Mouse (Mus musculus) kidney, adult 2 months (tissue): ENCODE measurements at regions not wholly inside any gene's neighbourhood (a gene's known extent, or its start where the extent isn't known, plus 50 kb on each side); places are given as distances from the start of the nearest gene placed in this dataset.
A peak's percentile ranks its signal among the peaks of the same experiment; 100 is the strongest.

ENCODE experiments used
- DNase-seq: peaks from one replicate; pipeline ENCODE4 v3.0.0; 2021
- H3K27ac ChIP-seq: fragments of 200-500 bp; 2 replicates; pipeline ENCODE4 v1.5.1; 2012; ENCODE audit warnings: low read depth, low read length, control low read depth, inconsistent platforms; ENCODE audit not compliant: insufficient read depth
- H3K27me3 ChIP-seq: fragments of 200-500 bp; replicated peaks from 2 replicates; pipeline ENCODE4 v1.6.1; 2012; ENCODE audit warnings: mild to moderate bottlenecking, moderate library complexity, low read length, inconsistent platforms; ENCODE audit not compliant: control insufficient read depth, insufficient read depth
- H3K36me3 ChIP-seq: fragments of 200-500 bp; 2 replicates; pipeline ENCODE4 v1.6.1; 2012; ENCODE audit warnings: mild to moderate bottlenecking, moderate library complexity, low read length, inconsistent platforms; ENCODE audit not compliant: control insufficient read depth, insufficient read depth
- H3K4me1 ChIP-seq: fragments of 200-500 bp; 2 replicates; pipeline ENCODE4 v1.6.1; 2011; ENCODE audit warnings: low read length; ENCODE audit not compliant: control insufficient read depth, insufficient read depth
- H3K4me3 ChIP-seq: fragments of 200-500 bp; 2 replicates; pipeline ENCODE4 v1.5.1; 2011; ENCODE audit warnings: mild to moderate bottlenecking, low read depth, low read length, control low read depth; ENCODE audit not compliant: insufficient read depth
- CTCF ChIP-seq: fragments of 200-500 bp; conservative IDR thresholded peaks from 2 replicates; pipeline ENCODE4 v1.5.1; 2011; ENCODE audit warnings: low read depth, mild to moderate bottlenecking, control low read depth, low read length, moderate library complexity, mixed read lengths; ENCODE audit not compliant: insufficient read depth, insufficient read length
- POLR2A ChIP-seq: fragments of 200-500 bp; IDR thresholded peaks from one replicate; pipeline ENCODE4 v1.6.1; 2011; ENCODE audit warnings: low read depth, low read length, control low read depth
- WGBS: fragments of 180-500 bp; shearing (Covaris S2); methylation state at CpG from one replicate; pipeline ENCODE4 v1.1.7; 2018; 5-methylcytosine and 5-hydroxymethylcytosine counted together

DNA sequence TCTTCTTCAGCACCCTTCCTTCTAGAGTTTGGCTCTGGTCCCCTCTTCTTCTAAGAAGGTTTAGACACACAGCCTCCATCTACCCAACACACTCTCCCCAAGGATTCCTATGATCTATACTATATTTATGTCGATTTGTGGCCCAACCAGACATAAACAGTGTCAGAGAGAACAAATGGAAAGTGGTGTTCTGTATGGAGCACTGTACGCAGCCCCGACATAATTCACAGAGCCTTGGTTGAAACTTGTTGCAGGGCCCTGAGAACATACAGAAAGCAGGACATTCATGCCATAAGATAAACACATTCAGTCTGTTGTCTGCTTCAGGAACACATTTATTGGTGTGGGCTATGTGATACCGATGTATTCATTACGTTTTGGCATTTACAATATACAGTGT lies 463.7 kb upstream of the Pou3f3 start:
- no peaks in the 10 kb centered on the region for H3K27me3 ChIP-seq
- no peak overlapping the region for H3K27ac ChIP-seq
- H3K4me3 ChIP-seq: no peak overlapping the region
- no peaks in the 10 kb centered on the region for H3K36me3 ChIP-seq
- 92% methylated on average over 5 of the region's 5 CpGs for WGBS
- no peak for DNase-seq
- no peak for TF ChIP-seq CTCF
- TF ChIP-seq POLR2A: no peak
- no peaks in the 10 kb centered on the region for H3K4me1 ChIP-seq

- whole genome bisulfite sequencing: 81% methylated on average over 6 of the region's 6 CpGs
- H3K4me1 ChIP-seq: no peaks in the 10 kb centered on the region
- TF ChIP-seq CTCF (no peak), POLR2A (no peak)
- H3K36me3 ChIP-seq: no peaks in the 10 kb centered on the region
- H3K27me3 ChIP-seq: no peaks in the 10 kb centered on the region
- no peak for DNase-seq
- H3K27ac ChIP-seq: no peak overlapping the region
- no peak overlapping the region for H3K4me3 ChIP-seq
These were observed 462.9 kb upstream of the Pou3f3 start for GRCm38 (mm10) chr1:42232716-42233115.

DNA sequence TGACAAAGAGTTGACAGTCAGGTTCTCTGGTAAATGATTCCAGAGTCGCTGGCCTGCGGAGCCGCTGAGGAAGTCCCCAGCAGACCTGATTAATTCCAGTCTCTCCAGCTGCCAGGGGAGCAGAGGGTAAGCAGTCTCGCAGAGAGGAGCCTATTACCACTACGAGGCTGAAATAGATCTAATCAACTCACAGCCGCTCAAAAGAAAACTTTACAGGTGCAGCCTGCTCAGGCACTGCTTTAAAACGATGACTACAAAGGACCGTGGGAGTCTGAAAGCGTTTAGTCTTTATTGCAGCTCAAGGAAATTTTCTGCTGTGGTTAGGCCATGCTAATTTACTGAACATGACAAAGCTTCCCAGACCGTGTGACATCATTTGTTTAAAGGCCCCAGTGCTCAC lies 462.3 kb upstream of the Pou3f3 start:
- Histone ChIP-seq H3K27me3 (no peaks in the 10 kb centered on the region), H3K27ac (no peak overlapping the region), H3K4me3 (no peak overlapping the region), H3K36me3 (no peaks in the 10 kb centered on the region), H3K4me1 (no peaks in the 10 kb centered on the region)
- DNase-seq: peak; percentile 28
- WGBS: 18% methylated on average over 10 of the region's 10 CpGs
- TF ChIP-seq POLR2A (no peak), CTCF (no peak)

GRCm38 (mm10) chr1:42236466-42237010 lies 459.0 kb upstream of the Pou3f3 start:
- 63% methylated on average over 2 of the region's 2 CpGs for WGBS
- Histone ChIP-seq H3K27me3 (no peaks in the 10 kb centered on the region), H3K27ac (no peak overlapping the region), H3K4me3 (no peak overlapping the region), H3K4me1 (no peaks in the 10 kb centered on the region), H3K36me3 (no peaks in the 10 kb centered on the region)
- DNase-seq: no peak
- TF ChIP-seq POLR2A: no peak
- no peak for TF ChIP-seq CTCF

GRCm38 (mm10) chr1:42238408-42238807 lies 457.2 kb upstream of the Pou3f3 start:
- Histone ChIP-seq H3K4me1 (no peaks in the 10 kb centered on the region), H3K27ac (no peak overlapping the region), H3K4me3 (no peak overlapping the region), H3K36me3 (no peaks in the 10 kb centered on the region), H3K27me3 (no peaks in the 10 kb centered on the region)
- DNase-seq: no peak
- TF ChIP-seq CTCF (no peak), POLR2A (no peak)
- 82% methylated on average over 3 of the region's 3 CpGs for WGBS

GRCm38 (mm10) chr1:42241172-42241571 lies 454.4 kb upstream of the Pou3f3 start:
- TF ChIP-seq POLR2A (no peak), CTCF (no peak)
- no peak for DNase-seq
- H3K27ac ChIP-seq: no peak overlapping the region
- 72% methylated on average over 9 of the region's 9 CpGs for WGBS
- H3K4me1 ChIP-seq: no peaks in the 10 kb centered on the region
- no peaks in the 10 kb centered on the region for H3K27me3 ChIP-seq
- no peaks in the 10 kb centered on the region for H3K36me3 ChIP-seq
- H3K4me3 ChIP-seq: no peak overlapping the region

- no peaks in the 10 kb centered on the region for H3K27me3 ChIP-seq
- H3K4me1 ChIP-seq: no peaks in the 10 kb centered on the region
- H3K27ac ChIP-seq: no peak overlapping the region
- no peaks in the 10 kb centered on the region for H3K36me3 ChIP-seq
- TF ChIP-seq CTCF (no peak), POLR2A (no peak)
- no peak for DNase-seq
- WGBS: 91% methylated on average over 11 of the region's 11 CpGs
- H3K4me3 ChIP-seq: no peak overlapping the region
These were observed 453.9 kb upstream of the Pou3f3 start for GRCm38 (mm10) chr1:42241601-42242220.
